Mouse (Mus musculus): ENCODE results near the gene Pes1. TPM values are rescaled to one million over a fixed set of nuclear protein-coding genes. Genes with fewer than 3 reads are reported as not detected.
A peak's percentile ranks its signal among the peaks of the same experiment; 100 is the strongest.

Pes1 gene
- total and polyA plus RNA-seq, 2 experiments from 2014 or later = 37.7 to 49.0 TPM

- Histone ChIP-seq H3K4me3 (ENCODE audit: low read depth, low read length) (no peak overlapping the region), H3K9me3 (ENCODE audit: low read length) (no peaks in the 10 kb centered on the region), H3K27me3 (ENCODE audit: insufficient read depth, low read length) (peaks cover 31% of the 10 kb centered on the region), H3K27ac (ENCODE audit: low read depth, low read length) (no peak overlapping the region), H3K9ac (replicated peaks; ENCODE audit: low read length, poor library complexity, severe bottlenecking) (no peak overlapping the region), H3K4me2 (ENCODE audit: low read depth, low read length, poor library complexity, severe bottlenecking) (no peak overlapping the region), H3K4me1 (ENCODE audit: insufficient read depth, low read length) (no peaks in the 10 kb centered on the region), H3K36me3 (ENCODE audit: insufficient read depth, low read length) (no peaks in the 10 kb centered on the region)
- DNase-seq (ENCODE audit: low spot score) (no peak), ATAC-seq (ENCODE audit: low FRiP score) (no peak)
- TF ChIP-seq CTCF (IDR thresholded peaks at IDR 0.05) = no peak
- 95% methylated on average over 3 of the region's 3 CpGs for WGBS
Observed at GRCm38 (mm10) chr11:3996840-3997239, 33.1 kb downstream of the Pes1 start.

GRCm38 (mm10) chr11:3997978-3998720 is 34.4 kb downstream of the Pes1 start:
- H3K27me3 ChIP-seq (ENCODE audit: insufficient read depth, low read length) = peaks cover 31% of the 10 kb centered on the region
- no peak overlapping the region for H3K9ac ChIP-seq (replicated peaks; ENCODE audit: low read length, poor library complexity, severe bottlenecking)
- H3K27ac ChIP-seq (ENCODE audit: low read depth, low read length) = no peak overlapping the region
- H3K36me3 ChIP-seq (ENCODE audit: insufficient read depth, low read length) = no peaks in the 10 kb centered on the region
- peak overlapping the region; percentile 19 for H3K4me3 ChIP-seq (ENCODE audit: low read depth, low read length)
- no peaks in the 10 kb centered on the region for H3K9me3 ChIP-seq (ENCODE audit: low read length)
- no peak for ATAC-seq (ENCODE audit: low FRiP score)
- DNase-seq (ENCODE audit: low spot score) = no peak
- no peaks in the 10 kb centered on the region for H3K4me1 ChIP-seq (ENCODE audit: insufficient read depth, low read length)
- 10% methylated on average over 66 of the region's 66 CpGs for WGBS
- TF ChIP-seq CTCF (IDR thresholded peaks at IDR 0.05) = peak; percentile 11; the same call in 1 of the 2 replicates
- H3K4me2 ChIP-seq (ENCODE audit: low read depth, low read length, poor library complexity, severe bottlenecking) = peak overlapping the region; percentile 27

GRCm38 (mm10) chr11:3999547-3999946 is 35.8 kb downstream of the Pes1 start:
- no peaks in the 10 kb centered on the region for H3K9me3 ChIP-seq (ENCODE audit: low read length)
- no peaks in the 10 kb centered on the region for H3K4me1 ChIP-seq (ENCODE audit: insufficient read depth, low read length)
- ATAC-seq (ENCODE audit: low FRiP score) (no peak), DNase-seq (ENCODE audit: low spot score) (no peak)
- H3K9ac ChIP-seq (replicated peaks; ENCODE audit: low read length, poor library complexity, severe bottlenecking) = no peak overlapping the region
- H3K27ac ChIP-seq (ENCODE audit: low read depth, low read length) = no peak overlapping the region
- 80% methylated on average over 5 of the region's 5 CpGs for WGBS
- TF ChIP-seq CTCF (IDR thresholded peaks at IDR 0.05) = no peak
- H3K4me2 ChIP-seq (ENCODE audit: low read depth, low read length, poor library complexity, severe bottlenecking) = no peak overlapping the region
- H3K4me3 ChIP-seq (ENCODE audit: low read depth, low read length) = no peak overlapping the region
- H3K27me3 ChIP-seq (ENCODE audit: insufficient read depth, low read length) = peaks cover 31% of the 10 kb centered on the region
- no peaks in the 10 kb centered on the region for H3K36me3 ChIP-seq (ENCODE audit: insufficient read depth, low read length)

GRCm38 (mm10) chr11:4001603-4002002 is 37.8 kb downstream of the Pes1 start:
- ATAC-seq (ENCODE audit: low FRiP score) = no peak
- TF ChIP-seq CTCF (IDR thresholded peaks at IDR 0.05) = peak; percentile 86
- peaks cover 31% of the 10 kb centered on the region for H3K27me3 ChIP-seq (ENCODE audit: insufficient read depth, low read length)

GRCm38 (mm10) chr11:4005220-4005805 is 41.5 kb downstream of the Pes1 start:
- H3K4me1 ChIP-seq (ENCODE audit: insufficient read depth, low read length) = no peaks in the 10 kb centered on the region
- H3K4me2 ChIP-seq (ENCODE audit: low read depth, low read length, poor library complexity, severe bottlenecking) = no peak overlapping the region
- no peaks in the 10 kb centered on the region for H3K36me3 ChIP-seq (ENCODE audit: insufficient read depth, low read length)
- H3K27me3 ChIP-seq (ENCODE audit: insufficient read depth, low read length) = peaks cover 2% of the 10 kb centered on the region; the same call in 1 of the 2 replicates
- no peak for ATAC-seq (ENCODE audit: low FRiP score)
- no peak overlapping the region for H3K27ac ChIP-seq (ENCODE audit: low read depth, low read length)
- no peak for DNase-seq (ENCODE audit: low spot score)
- no peak overlapping the region for H3K4me3 ChIP-seq (ENCODE audit: low read depth, low read length)
- H3K9ac ChIP-seq (replicated peaks; ENCODE audit: low read length, poor library complexity, severe bottlenecking) = no peak overlapping the region
- no peak for TF ChIP-seq CTCF (IDR thresholded peaks at IDR 0.05)
- WGBS = 66% methylated on average over 5 of the region's 5 CpGs
- no peaks in the 10 kb centered on the region for H3K9me3 ChIP-seq (ENCODE audit: low read length)

More at GRCm38 (mm10) chr11:4001603-4002002, 37.8 kb downstream of the Pes1 start:
- Histone ChIP-seq H3K9me3 (ENCODE audit: low read length) (no peaks in the 10 kb centered on the region), H3K36me3 (ENCODE audit: insufficient read depth, low read length) (no peaks in the 10 kb centered on the region), H3K4me1 (ENCODE audit: insufficient read depth, low read length) (no peaks in the 10 kb centered on the region), H3K4me2 (ENCODE audit: low read depth, low read length, poor library complexity, severe bottlenecking) (no peak overlapping the region), H3K4me3 (ENCODE audit: low read depth, low read length) (no peak overlapping the region), H3K27ac (ENCODE audit: low read depth, low read length) (no peak overlapping the region), H3K9ac (replicated peaks; ENCODE audit: low read length, poor library complexity, severe bottlenecking) (no peak overlapping the region)
- WGBS = 9% methylated on average over 5 of the region's 5 CpGs
- peak; percentile 70 for DNase-seq (ENCODE audit: low spot score)

- H3K36me3 ChIP-seq (ENCODE audit: insufficient read depth, low read length) = no peaks in the 10 kb centered on the region
- no peak overlapping the region for H3K4me2 ChIP-seq (ENCODE audit: low read depth, low read length, poor library complexity, severe bottlenecking)
- no peak for ATAC-seq (ENCODE audit: low FRiP score)
- H3K9me3 ChIP-seq (ENCODE audit: low read length) = no peaks in the 10 kb centered on the region
- H3K27ac ChIP-seq (ENCODE audit: low read depth, low read length) = no peak overlapping the region
- DNase-seq (ENCODE audit: low spot score) = no peak
- WGBS = 86% methylated on average over 3 of the region's 3 CpGs
- peak; percentile 61 for TF ChIP-seq CTCF (IDR thresholded peaks at IDR 0.05)
- H3K9ac ChIP-seq (replicated peaks; ENCODE audit: low read length, poor library complexity, severe bottlenecking) = no peak overlapping the region
- H3K27me3 ChIP-seq (ENCODE audit: insufficient read depth, low read length) = no peaks in the 10 kb centered on the region
- H3K4me3 ChIP-seq (ENCODE audit: low read depth, low read length) = no peak overlapping the region
- no peaks in the 10 kb centered on the region for H3K4me1 ChIP-seq (ENCODE audit: insufficient read depth, low read length)
Observed at GRCm38 (mm10) chr11:4006462-4006861, 42.7 kb downstream of the Pes1 start.
